Mouse (Mus musculus): ENCODE measurements around the gene Jarid2. TPM values are rescaled to one million over a fixed set of nuclear protein-coding genes. Genes with fewer than 3 reads are reported as not detected.

Gene Jarid2
- polyA plus RNA-seq, 1 experiment from 2014 or later, result 27.0 TPM

DNA sequence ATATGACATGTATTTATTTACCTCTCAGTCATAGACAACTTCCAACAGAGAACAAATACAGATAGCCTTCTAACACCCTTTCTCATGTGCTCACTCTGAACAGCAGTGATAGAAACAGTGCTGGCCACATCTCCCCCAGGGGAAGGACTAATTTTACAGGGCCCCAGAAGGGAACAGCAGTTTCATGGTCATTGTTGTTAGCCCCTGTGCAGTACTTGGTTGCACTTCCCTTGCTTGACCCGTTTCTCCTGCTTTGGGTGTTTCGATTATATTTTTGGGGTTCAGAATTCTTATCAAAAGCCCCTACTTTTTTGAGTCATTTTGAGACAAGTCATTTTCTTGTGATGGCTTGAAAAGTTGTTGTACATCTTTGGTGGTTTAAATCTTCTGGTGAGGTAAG, 23.9 kb downstream of the Jarid2 start:
- no peak for ATAC-seq (ENCODE audit: insufficient number of reproducible peaks, low FRiP score, low TSS enrichment, low read depth)
- H3K27ac ChIP-seq (replicated peaks), result no peak overlapping the region
- WGBS, result 90% methylated on average over 2 of the region's 2 CpGs
- H3K9ac ChIP-seq, result no peak overlapping the region
- H3K9me3 ChIP-seq (replicated peaks), result no peaks in the 10 kb centered on the region
- no peaks in the 10 kb centered on the region for H3K36me3 ChIP-seq
- no peak overlapping the region for H3K4me2 ChIP-seq (replicated peaks)
- H3K27me3 ChIP-seq, result no peaks in the 10 kb centered on the region
- H3K4me3 ChIP-seq (replicated peaks), result no peak overlapping the region
- peaks cover 35% of the 10 kb centered on the region for H3K4me1 ChIP-seq

DNA sequence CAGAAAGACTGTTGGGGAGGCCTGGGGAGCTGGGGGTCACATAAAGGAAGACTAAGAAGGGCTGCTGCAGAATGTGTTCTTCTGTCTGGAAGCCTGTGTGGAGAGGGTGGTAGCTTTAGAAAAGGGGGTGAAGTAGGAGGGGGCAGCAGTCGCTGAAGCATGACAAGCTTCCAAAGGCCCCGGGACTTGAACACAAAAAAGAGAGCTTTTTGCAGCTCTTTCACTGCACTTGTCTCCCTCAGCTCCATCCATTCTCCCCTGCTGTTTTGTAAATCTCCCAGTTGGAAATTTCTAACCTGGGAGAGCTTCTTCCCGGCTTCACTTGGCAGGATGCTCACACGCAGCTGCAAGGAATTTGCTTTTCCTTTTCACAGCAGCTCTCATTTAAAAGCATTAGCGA, 26.2 kb downstream of the Jarid2 start:
- H3K4me3 ChIP-seq (replicated peaks), result no peak overlapping the region

DNA sequence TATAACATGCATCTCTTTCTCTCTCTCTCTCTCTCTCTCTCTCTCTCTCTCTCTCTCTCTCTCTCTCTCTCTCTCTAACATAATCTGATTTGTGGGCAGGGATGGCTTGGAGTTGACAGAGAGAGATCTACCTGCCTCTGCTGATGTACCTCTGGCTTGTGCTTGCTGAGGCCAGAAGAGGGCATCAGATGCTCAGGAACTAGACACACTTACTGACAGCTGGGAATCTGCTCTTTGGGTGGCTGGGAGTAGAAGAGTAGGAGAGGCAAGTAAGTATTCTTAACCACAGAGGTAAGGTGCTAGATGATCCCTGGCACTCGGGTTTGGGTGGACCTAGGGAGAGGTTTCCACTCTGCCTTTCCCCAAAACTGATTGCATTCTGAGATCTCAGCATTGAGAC, 29.5 kb downstream of the Jarid2 start:
- H3K36me3 ChIP-seq, result no peaks in the 10 kb centered on the region
- WGBS, result 68% methylated on average over 1 of the region's 1 CpGs
- no peaks in the 10 kb centered on the region for H3K27me3 ChIP-seq
- H3K4me2 ChIP-seq (replicated peaks), result no peak overlapping the region
- H3K4me3 ChIP-seq (replicated peaks), result no peak overlapping the region
- no peak overlapping the region for H3K9ac ChIP-seq
- no peak for ATAC-seq (ENCODE audit: insufficient number of reproducible peaks, low FRiP score, low TSS enrichment, low read depth)
- H3K4me1 ChIP-seq, result peaks cover 15% of the 10 kb centered on the region
- H3K9me3 ChIP-seq (replicated peaks), result no peaks in the 10 kb centered on the region
- H3K27ac ChIP-seq (replicated peaks), result no peak overlapping the region

More for the DNA sequence above, 26.2 kb downstream of the Jarid2 start:
- no peaks in the 10 kb centered on the region for H3K27me3 ChIP-seq
- H3K36me3 ChIP-seq, result no peaks in the 10 kb centered on the region
- no peak for ATAC-seq (ENCODE audit: insufficient number of reproducible peaks, low FRiP score, low TSS enrichment, low read depth)
- no peaks in the 10 kb centered on the region for H3K9me3 ChIP-seq (replicated peaks)
- H3K4me1 ChIP-seq, result peaks cover 32% of the 10 kb centered on the region
- no peak overlapping the region for H3K4me2 ChIP-seq (replicated peaks)
- H3K27ac ChIP-seq (replicated peaks), result no peak overlapping the region
- WGBS, result 11% methylated on average over 5 of the region's 5 CpGs
- H3K9ac ChIP-seq, result no peak overlapping the region

DNA sequence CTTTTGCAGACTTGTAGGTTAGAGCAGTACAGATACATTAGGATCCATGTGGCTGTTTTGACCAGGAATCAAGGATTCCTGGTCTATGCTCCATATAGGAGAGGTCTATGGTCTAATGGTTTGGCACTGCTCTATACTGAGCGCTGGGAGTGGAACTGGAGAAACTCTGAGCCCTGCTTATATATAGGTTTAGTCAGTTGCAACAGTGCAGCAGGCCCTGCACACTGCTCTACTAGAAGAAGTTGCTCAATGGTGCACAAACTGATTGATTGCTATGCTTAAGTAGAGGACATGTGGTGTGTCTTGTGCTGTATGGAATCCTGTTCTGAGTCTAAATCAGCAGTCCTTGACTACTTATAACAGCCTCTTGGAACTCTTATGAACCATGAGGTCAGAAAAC, 31.5 kb downstream of the Jarid2 start:
- WGBS, result 90% methylated on average over 1 of the region's 1 CpGs
- H3K4me3 ChIP-seq (replicated peaks), result no peak overlapping the region
- H3K4me1 ChIP-seq, result peaks cover 1% of the 10 kb centered on the region; the same call in 1 of the 2 replicates
- H3K9me3 ChIP-seq (replicated peaks), result no peaks in the 10 kb centered on the region
- H3K27me3 ChIP-seq, result no peaks in the 10 kb centered on the region
- no peak overlapping the region for H3K27ac ChIP-seq (replicated peaks)
- H3K4me2 ChIP-seq (replicated peaks), result no peak overlapping the region
- no peaks in the 10 kb centered on the region for H3K36me3 ChIP-seq
- H3K9ac ChIP-seq, result no peak overlapping the region
- no peak for ATAC-seq (ENCODE audit: insufficient number of reproducible peaks, low FRiP score, low TSS enrichment, low read depth)

DNA sequence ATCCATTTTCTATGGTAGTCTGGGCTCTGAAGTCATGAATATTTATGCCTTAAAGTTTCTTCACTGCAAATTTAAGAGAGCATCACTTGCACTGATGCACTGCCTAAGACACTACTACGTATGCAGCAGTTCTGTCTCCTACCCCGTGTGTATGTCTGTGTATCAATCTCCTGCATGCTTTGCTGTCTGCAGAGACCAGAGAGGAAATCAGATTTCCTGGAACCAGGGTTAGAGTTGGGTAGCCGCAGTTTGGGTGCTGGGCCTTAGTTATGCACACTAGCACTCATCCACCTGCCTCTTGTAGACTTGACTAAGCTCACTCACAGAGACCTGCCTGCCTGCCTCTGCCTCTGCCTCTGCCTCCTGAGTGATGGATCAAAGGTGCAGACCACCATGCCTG, 33.8 kb downstream of the Jarid2 start:
- Histone ChIP-seq H3K36me3 (no peaks in the 10 kb centered on the region), H3K9ac (no peak overlapping the region), H3K4me2 (replicated peaks) (no peak overlapping the region), H3K9me3 (replicated peaks) (no peaks in the 10 kb centered on the region), H3K27me3 (no peaks in the 10 kb centered on the region), H3K27ac (replicated peaks) (no peak overlapping the region), H3K4me1 (no peaks in the 10 kb centered on the region), H3K4me3 (replicated peaks) (no peak overlapping the region)
- 71% methylated on average over 3 of the region's 3 CpGs for WGBS
- ATAC-seq (ENCODE audit: insufficient number of reproducible peaks, low FRiP score, low TSS enrichment, low read depth), result no peak

DNA sequence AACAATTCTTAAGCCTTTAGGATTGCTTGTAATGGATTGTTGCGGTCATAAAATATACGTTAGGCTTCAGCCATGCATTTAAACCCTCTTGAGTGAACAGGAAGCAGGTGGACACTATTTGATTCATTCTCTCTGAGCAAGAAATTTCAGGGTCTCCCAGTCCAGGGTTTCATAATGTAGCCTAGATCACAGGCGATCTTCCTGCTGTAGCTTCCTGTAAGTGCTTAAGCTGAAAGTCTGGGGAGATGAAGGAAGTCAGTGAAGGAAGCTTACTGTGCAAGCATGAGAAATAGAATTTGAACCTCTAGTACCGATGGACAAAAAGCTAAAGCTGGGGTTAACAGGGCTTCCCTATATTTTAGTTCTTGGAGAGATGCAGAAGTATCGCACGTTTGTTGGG, 38.5 kb downstream of the Jarid2 start:
- Histone ChIP-seq H3K4me2 (replicated peaks) (no peak overlapping the region), H3K4me3 (replicated peaks) (no peak overlapping the region), H3K4me1 (0 out of 2 replicates have a peak, but pooled peaks cover 2% of the 10 kb centered on the region), H3K9me3 (replicated peaks) (no peaks in the 10 kb centered on the region), H3K9ac (no peak overlapping the region), H3K27me3 (no peaks in the 10 kb centered on the region), H3K36me3 (no peaks in the 10 kb centered on the region), H3K27ac (replicated peaks) (no peak overlapping the region)
- no peak for ATAC-seq (ENCODE audit: insufficient number of reproducible peaks, low FRiP score, low TSS enrichment, low read depth)
- WGBS, result 78% methylated on average over 6 of the region's 6 CpGs

DNA sequence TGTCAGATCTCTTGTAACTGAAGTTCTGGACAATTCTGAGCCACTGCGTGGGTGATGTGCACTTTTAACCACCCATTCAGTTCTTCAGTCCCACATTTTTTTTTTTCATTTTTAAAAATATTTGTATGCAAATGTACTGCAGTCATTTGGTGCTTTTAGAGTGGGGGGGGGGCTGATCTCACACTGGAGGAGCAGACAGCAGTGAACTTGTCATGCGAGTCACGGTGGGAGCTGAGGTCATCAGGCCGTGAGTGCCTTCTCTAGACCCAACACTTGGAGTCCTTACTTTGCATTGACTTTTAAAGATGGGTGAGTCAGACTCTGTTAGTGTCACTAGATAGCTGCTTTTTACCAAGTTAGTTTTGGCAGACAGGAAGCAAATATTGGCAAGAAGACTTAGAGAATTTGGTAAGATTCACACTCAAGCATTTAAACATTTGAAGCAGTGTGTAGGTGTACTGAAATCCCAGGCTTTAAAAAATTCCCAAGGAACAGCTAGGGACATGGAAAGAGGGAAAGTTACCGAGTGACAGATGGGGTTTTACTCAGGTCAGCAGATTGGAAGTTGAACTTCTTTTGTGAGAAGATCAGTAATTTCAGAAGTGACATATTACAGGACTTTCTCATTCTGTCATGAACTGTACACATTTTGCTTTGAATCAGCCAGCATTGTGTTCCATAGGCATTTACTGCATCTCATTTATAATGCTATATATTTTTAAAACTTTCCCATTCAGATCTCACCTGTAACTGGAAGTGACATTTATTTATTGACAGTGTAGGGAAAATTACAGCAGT, 41.7 kb downstream of the Jarid2 start:
- Histone ChIP-seq H3K27me3 (no peaks in the 10 kb centered on the region), H3K36me3 (no peaks in the 10 kb centered on the region), H3K4me3 (replicated peaks) (no peak overlapping the region), H3K4me1 (0 out of 2 replicates have a peak, but pooled peaks cover 2% of the 10 kb centered on the region), H3K4me2 (replicated peaks) (no peak overlapping the region), H3K9me3 (replicated peaks) (no peaks in the 10 kb centered on the region), H3K27ac (replicated peaks) (no peak overlapping the region), H3K9ac (no peak overlapping the region)
- 61% methylated on average over 5 of the region's 5 CpGs for WGBS
- no peak for ATAC-seq (ENCODE audit: insufficient number of reproducible peaks, low FRiP score, low TSS enrichment, low read depth)

DNA sequence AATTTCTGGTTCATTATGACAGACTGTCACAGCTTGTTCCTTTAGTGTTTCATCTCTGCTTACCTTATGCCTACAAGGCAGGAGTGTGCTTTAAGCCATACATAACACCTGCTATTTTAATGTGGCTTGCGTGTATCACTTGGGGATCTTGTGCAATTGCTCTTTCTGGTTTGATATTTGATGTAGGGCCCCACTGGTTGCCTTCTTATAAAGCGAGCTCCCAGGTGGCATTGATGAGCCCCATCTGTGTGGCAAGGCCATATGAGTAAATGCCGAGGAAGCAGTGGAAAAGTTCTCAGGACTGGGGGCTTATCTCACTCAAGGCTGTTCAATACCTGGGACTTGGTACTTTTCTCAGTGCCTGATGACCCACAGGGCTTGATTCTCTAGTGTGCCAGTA, 43.5 kb downstream of the Jarid2 start:
- WGBS, result 67% methylated on average over 3 of the region's 3 CpGs
- Histone ChIP-seq H3K27ac (replicated peaks) (no peak overlapping the region), H3K9me3 (replicated peaks) (no peaks in the 10 kb centered on the region), H3K4me1 (0 out of 2 replicates have a peak, but pooled peaks cover 2% of the 10 kb centered on the region), H3K9ac (no peak overlapping the region), H3K27me3 (no peaks in the 10 kb centered on the region), H3K36me3 (no peaks in the 10 kb centered on the region), H3K4me2 (replicated peaks) (no peak overlapping the region), H3K4me3 (replicated peaks) (no peak overlapping the region)
- ATAC-seq (ENCODE audit: insufficient number of reproducible peaks, low FRiP score, low TSS enrichment, low read depth), result no peak

DNA sequence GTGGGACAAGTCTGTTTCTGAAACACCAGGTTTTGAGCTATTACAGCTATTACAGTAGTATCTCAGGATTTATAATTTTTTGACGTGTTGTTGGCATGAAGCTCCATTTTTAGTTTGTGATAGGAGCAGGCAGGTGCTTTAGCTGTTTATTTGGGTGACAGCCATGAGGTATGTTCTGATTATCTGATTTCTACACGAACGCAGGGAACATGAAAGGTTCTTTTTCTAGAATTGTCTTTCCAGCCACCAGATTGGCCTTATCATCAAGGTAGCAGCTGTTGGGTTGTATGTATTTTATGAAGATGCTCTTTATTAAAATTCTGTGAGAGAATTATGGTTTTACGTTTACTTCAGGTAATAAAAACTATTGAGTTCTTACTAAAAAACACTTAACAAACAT, 45.1 kb downstream of the Jarid2 start:
- Histone ChIP-seq H3K4me1 (0 out of 2 replicates have a peak, but pooled peaks cover 2% of the 10 kb centered on the region), H3K9me3 (replicated peaks) (no peaks in the 10 kb centered on the region), H3K4me2 (replicated peaks) (no peak overlapping the region), H3K36me3 (no peaks in the 10 kb centered on the region), H3K27ac (replicated peaks) (no peak overlapping the region), H3K9ac (no peak overlapping the region), H3K27me3 (no peaks in the 10 kb centered on the region), H3K4me3 (replicated peaks) (no peak overlapping the region)
- no peak for ATAC-seq (ENCODE audit: insufficient number of reproducible peaks, low FRiP score, low TSS enrichment, low read depth)
- WGBS, result 78% methylated on average over 4 of the region's 4 CpGs

DNA sequence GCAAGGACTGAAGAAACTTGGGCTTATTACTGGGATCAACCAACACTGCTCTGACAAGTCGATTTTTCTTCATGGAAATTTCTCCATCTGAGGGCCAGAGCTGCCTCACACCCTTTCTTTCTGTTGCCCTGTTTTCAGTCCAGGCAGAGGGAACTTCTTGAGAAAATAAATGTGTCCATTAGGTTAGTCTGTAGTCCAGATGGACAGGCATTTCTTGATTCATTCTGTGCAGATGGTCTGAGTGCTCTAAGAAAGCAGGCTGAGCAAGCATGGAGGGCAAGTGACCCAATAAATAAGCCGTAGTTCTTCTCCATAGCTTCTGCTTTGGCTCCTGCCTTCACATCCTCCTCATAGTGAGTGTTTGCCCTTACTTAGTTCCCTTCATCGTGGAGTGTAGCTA, 46.1 kb downstream of the Jarid2 start:
- Histone ChIP-seq H3K4me1 (no peaks in the 10 kb centered on the region), H3K4me2 (replicated peaks) (no peak overlapping the region), H3K27me3 (no peaks in the 10 kb centered on the region), H3K27ac (replicated peaks) (no peak overlapping the region), H3K4me3 (replicated peaks) (no peak overlapping the region), H3K36me3 (no peaks in the 10 kb centered on the region), H3K9ac (no peak overlapping the region), H3K9me3 (replicated peaks) (no peaks in the 10 kb centered on the region)
- WGBS, result 76% methylated on average over 3 of the region's 3 CpGs
- ATAC-seq (ENCODE audit: insufficient number of reproducible peaks, low FRiP score, low TSS enrichment, low read depth), result no peak

DNA sequence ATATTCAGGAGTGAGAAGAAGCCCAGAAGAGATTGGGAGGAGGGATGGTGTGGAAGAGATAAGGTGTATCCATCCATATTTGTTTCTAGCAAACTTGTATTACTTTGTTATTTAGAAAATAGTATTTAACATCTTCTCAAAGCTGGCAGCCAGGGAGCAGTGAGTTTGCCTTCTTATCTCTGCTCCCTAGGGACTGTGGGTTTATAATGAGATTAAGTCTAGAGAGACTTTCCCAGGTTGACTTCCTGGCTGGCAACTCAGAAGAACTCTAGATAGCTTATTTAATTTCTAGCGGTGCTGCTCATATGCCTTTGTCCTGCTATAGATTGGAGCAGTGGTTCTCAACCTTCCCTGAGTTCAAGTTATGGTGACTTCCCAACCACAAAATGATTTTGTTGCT, 51.2 kb downstream of the Jarid2 start:
- no peak overlapping the region for H3K4me2 ChIP-seq (replicated peaks)
- no peak for ATAC-seq (ENCODE audit: insufficient number of reproducible peaks, low FRiP score, low TSS enrichment, low read depth)
- H3K36me3 ChIP-seq, result no peaks in the 10 kb centered on the region
- no peaks in the 10 kb centered on the region for H3K27me3 ChIP-seq
- no peaks in the 10 kb centered on the region for H3K4me1 ChIP-seq
- 76% methylated on average over 1 of the region's 1 CpGs for WGBS
- H3K27ac ChIP-seq (replicated peaks), result no peak overlapping the region
- H3K9ac ChIP-seq, result no peak overlapping the region
- H3K9me3 ChIP-seq (replicated peaks), result no peaks in the 10 kb centered on the region
- no peak overlapping the region for H3K4me3 ChIP-seq (replicated peaks)

DNA sequence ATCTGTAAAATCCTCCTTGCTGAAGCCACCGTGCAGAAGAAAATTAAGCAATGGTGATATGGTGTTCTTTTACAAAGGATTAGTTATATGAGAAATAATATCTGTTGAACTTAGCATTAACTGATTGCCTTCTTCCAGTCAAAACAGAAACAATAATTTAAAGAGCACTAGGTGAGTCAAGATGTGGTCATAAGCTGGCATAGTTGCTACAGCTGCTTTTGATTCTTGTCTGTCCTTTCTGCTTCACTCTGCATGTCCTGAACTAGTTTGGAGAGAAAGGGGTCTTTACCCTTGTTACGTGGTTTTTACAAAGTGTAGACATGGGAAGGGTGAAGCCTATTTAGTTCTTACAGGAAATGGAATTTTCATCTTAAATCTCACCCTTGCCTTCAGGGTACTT, 51.9 kb downstream of the Jarid2 start:
- H3K4me3 ChIP-seq (replicated peaks), result no peak overlapping the region
- H3K27ac ChIP-seq (replicated peaks), result no peak overlapping the region

More for the DNA sequence above, 51.9 kb downstream of the Jarid2 start:
- Histone ChIP-seq H3K9ac (no peak overlapping the region), H3K36me3 (no peaks in the 10 kb centered on the region), H3K9me3 (replicated peaks) (no peaks in the 10 kb centered on the region), H3K4me2 (replicated peaks) (no peak overlapping the region), H3K4me1 (peaks cover 2% of the 10 kb centered on the region; the same call in 1 of the 2 replicates), H3K27me3 (no peaks in the 10 kb centered on the region)
- ATAC-seq (ENCODE audit: insufficient number of reproducible peaks, low FRiP score, low TSS enrichment, low read depth), result no peak
- 35% methylated on average over 2 of the region's 2 CpGs for WGBS

Data from embryonic facial prominence, embryonic 15.5 days (tissue).